Mouse (Mus musculus): ENCODE data around the gene Hhex. TPM values are rescaled to one million over a fixed set of nuclear protein-coding genes. Genes with fewer than 3 reads are reported as not detected.

Hhex gene
- polyA plus RNA-seq, 1 experiment from 2014 or later: 26.5 TPM

Other genes with a start within 250 kb of the Hhex start
- 79.0 and 95.9 TPM in 2 replicates for gene March5, start 227.3 kb upstream of the Hhex start, polyA plus RNA-seq (2016; fragmentation: Nextera tagmentation; extraction: Ambion mirVana)
- 2.6 and 3.7 TPM in 2 replicates for gene Cpeb3, start 226.2 kb upstream of the Hhex start, polyA plus RNA-seq (2016; fragmentation: Nextera tagmentation; extraction: Ambion mirVana)
- gene Ide, start 97.0 kb upstream of the Hhex start, polyA plus RNA-seq (2016; fragmentation: Nextera tagmentation; extraction: Ambion mirVana): 49.9 and 63.3 TPM in 2 replicates
- 54.7 and 56.8 TPM in 2 replicates for gene Kif11, start 58.4 kb upstream of the Hhex start, polyA plus RNA-seq (2016; fragmentation: Nextera tagmentation; extraction: Ambion mirVana)
- 18.0 and 25.3 TPM in 2 replicates for gene Exoc6, start 115.6 kb downstream of the Hhex start, polyA plus RNA-seq (2016; fragmentation: Nextera tagmentation; extraction: Ambion mirVana)

Data from heart, embryonic 10.5 days (tissue).